Mouse (Mus musculus) kidney, embryonic 14.5 days (tissue): ENCODE data around the gene Kmo. TPM values are rescaled to one million over a fixed set of nuclear protein-coding genes. Genes with fewer than 3 reads are reported as not detected.

Experiments used
- ATAC-seq: fragments of 200-750 bp; cut with Nextera tagmentation; 2 replicates; pipeline ENCODE4 v1.8.0; 2017; ENCODE audit warnings: moderate number of reproducible peaks, mild to moderate bottlenecking, moderate TSS enrichment, moderate library complexity; ENCODE audit not compliant: low FRiP score, low TSS enrichment
- H3K27ac ChIP-seq: fragments of 300-500 bp; sonication (generic); 2 replicates; pipeline ENCODE4 v1.5.1; 2014; ENCODE audit warnings: low read depth, mild to moderate bottlenecking, low read length, moderate library complexity, mixed read lengths
- H3K27me3 ChIP-seq: fragments of 300-500 bp; sonication (generic); 2 replicates; pipeline ENCODE4 v1.6.1; 2014; ENCODE audit warnings: mild to moderate bottlenecking, low read length; ENCODE audit not compliant: control insufficient read depth, insufficient read depth
- H3K36me3 ChIP-seq: fragments of 300-500 bp; sonication (generic); 2 replicates; pipeline ENCODE4 v1.6.1; 2014; ENCODE audit warnings: low read length, mixed read lengths; ENCODE audit not compliant: control insufficient read depth, insufficient read depth
- H3K4me1 ChIP-seq: fragments of 300-500 bp; sonication (generic); 2 replicates; pipeline ENCODE4 v1.6.1; 2014; ENCODE audit warnings: low read length, mixed read lengths; ENCODE audit not compliant: control insufficient read depth, insufficient read depth
- H3K4me2 ChIP-seq: fragments of 300-500 bp; sonication (generic); replicated peaks from 2 replicates; pipeline ENCODE4 v1.6.1; 2014; ENCODE audit warnings: low read depth, mild to moderate bottlenecking, low read length
- H3K4me3 ChIP-seq: fragments of 300-500 bp; sonication (generic); 2 replicates; pipeline ENCODE4 v1.5.1; 2014; ENCODE audit warnings: mild to moderate bottlenecking, low read length
- H3K9ac ChIP-seq: fragments of 300-500 bp; sonication (generic); 2 replicates; pipeline ENCODE4 v1.6.1; 2014; ENCODE audit warnings: low read depth, mild to moderate bottlenecking, low read length, moderate library complexity
- H3K9me3 ChIP-seq: fragments of 300-500 bp; sonication (generic); 2 replicates; pipeline ENCODE4 v1.6.1; 2016; ENCODE audit warnings: low read length; ENCODE audit not compliant: control insufficient read depth
- WGBS: fragments of 180-500 bp; shearing (Covaris S2); extraction: QIAGEN DNeasy Blood & Tissue Kit; methylation state at CpG from one replicate; pipeline ENCODE4 v1.1.7; 2014; 5-methylcytosine and 5-hydroxymethylcytosine counted together
- polyA plus RNA-seq: library from polyadenylated mRNA; unstranded; fragments of >200 nt; fragmentation: Nextera tagmentation; extraction: Ambion mirVana; gene quantifications from 2 replicates; pipeline ENCODE4 v1.2.1, GENCODE M21; 2014

Gene Kmo
- polyA plus RNA-seq, 1 experiment from 2014 or later = not detected

GRCm38 (mm10) chr1:175643496-175644265 is 23.5 kb downstream of the Kmo start:
- no peak overlapping the region for H3K4me3 ChIP-seq
- H3K9ac ChIP-seq = no peak overlapping the region
- H3K4me2 ChIP-seq = no peak overlapping the region
- no peaks in the 10 kb centered on the region for H3K9me3 ChIP-seq
- H3K4me1 ChIP-seq = no peaks in the 10 kb centered on the region
- WGBS = 58% methylated on average over 5 of the region's 5 CpGs
- no peaks in the 10 kb centered on the region for H3K27me3 ChIP-seq
- no peaks in the 10 kb centered on the region for H3K36me3 ChIP-seq
- ATAC-seq = no peak
- H3K27ac ChIP-seq = no peak overlapping the region

DNA sequence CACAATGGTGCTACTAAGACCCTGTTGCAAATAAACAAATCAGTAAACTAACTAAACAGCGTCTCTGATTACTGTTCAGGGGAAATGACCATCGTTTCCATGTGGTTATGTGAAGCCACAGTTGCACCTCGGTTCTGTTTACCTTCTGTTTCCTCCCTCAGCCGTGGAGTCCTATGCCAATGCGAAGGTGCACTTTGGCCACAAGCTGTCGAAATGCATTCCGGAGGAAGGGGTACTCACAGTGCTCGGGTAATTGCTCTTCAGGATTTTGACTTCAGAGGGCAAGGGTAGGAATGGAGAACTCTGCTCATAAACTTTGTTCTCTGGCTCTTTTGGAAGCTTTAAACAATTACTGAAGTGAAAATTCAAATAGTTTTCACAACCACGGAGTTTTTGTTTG is 26.8 kb downstream of the Kmo start:
- H3K4me3 ChIP-seq = no peak overlapping the region
- no peaks in the 10 kb centered on the region for H3K36me3 ChIP-seq
- ATAC-seq = no peak
- H3K9ac ChIP-seq = no peak overlapping the region
- WGBS = 47% methylated on average over 9 of the region's 9 CpGs
- no peak overlapping the region for H3K27ac ChIP-seq
- H3K27me3 ChIP-seq = no peaks in the 10 kb centered on the region
- H3K4me2 ChIP-seq = no peak overlapping the region
- H3K9me3 ChIP-seq = no peaks in the 10 kb centered on the region
- H3K4me1 ChIP-seq = no peaks in the 10 kb centered on the region

GRCm38 (mm10) chr1:175648615-175649014 is 28.4 kb downstream of the Kmo start:
- Histone ChIP-seq H3K9me3 (no peaks in the 10 kb centered on the region), H3K4me3 (no peak overlapping the region), H3K36me3 (no peaks in the 10 kb centered on the region), H3K4me2 (no peak overlapping the region), H3K27me3 (no peaks in the 10 kb centered on the region), H3K9ac (no peak overlapping the region), H3K27ac (no peak overlapping the region), H3K4me1 (no peaks in the 10 kb centered on the region)
- ATAC-seq = no peak
- 94% methylated on average over 4 of the region's 4 CpGs for WGBS

GRCm38 (mm10) chr1:175659900-175660299 is 39.7 kb downstream of the Kmo start:
- Histone ChIP-seq H3K27ac (no peak overlapping the region), H3K9ac (no peak overlapping the region), H3K4me1 (no peaks in the 10 kb centered on the region), H3K27me3 (no peaks in the 10 kb centered on the region), H3K36me3 (no peaks in the 10 kb centered on the region), H3K4me3 (no peak overlapping the region), H3K4me2 (no peak overlapping the region), H3K9me3 (no peaks in the 10 kb centered on the region)
- ATAC-seq = no peak
- WGBS = 96% methylated on average over 4 of the region's 4 CpGs

DNA sequence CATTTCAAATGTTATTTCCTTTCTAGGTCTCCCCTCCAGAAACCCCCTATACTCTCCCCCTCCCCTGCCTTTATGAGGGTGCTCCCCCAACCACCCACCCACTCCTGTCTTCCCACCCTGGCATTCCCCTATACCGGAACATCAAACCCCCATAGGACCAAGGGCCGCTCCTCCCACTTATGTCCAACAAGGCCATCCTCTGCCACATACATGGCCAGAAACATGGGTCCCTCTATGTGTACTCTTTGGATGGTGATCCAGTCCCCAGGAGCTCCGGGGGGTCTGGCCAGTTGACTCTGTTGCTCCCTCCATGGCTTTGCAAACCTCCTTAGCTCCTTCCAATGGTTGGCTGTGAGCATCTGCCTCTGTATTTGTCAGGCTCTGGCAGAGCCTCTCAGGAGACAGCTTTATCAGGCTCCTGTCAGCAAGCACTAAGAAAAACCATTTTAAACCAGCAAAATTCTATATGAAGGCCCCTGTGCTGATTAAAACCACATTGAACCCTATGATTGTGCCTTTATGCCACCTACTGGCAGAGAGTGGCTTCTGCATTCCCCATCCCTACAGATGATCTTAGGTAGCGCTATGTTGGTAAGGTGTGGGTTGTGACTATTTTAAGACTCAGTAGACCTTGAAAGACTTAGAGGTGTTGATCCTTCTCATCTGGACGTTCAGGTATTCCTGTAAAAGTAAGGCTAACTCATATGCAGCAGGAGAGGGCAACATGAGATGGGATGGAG is 48.7 kb downstream of the Kmo start:
- WGBS = 80% methylated on average over 5 of the region's 5 CpGs
- peak; percentile 65; the same call in 1 of the 2 replicates for ATAC-seq
- no peak overlapping the region for H3K4me2 ChIP-seq
- H3K4me1 ChIP-seq = no peaks in the 10 kb centered on the region
- H3K27ac ChIP-seq = no peak overlapping the region
- H3K9me3 ChIP-seq = no peaks in the 10 kb centered on the region
- no peak overlapping the region for H3K9ac ChIP-seq
- H3K27me3 ChIP-seq = no peaks in the 10 kb centered on the region
- no peak overlapping the region for H3K4me3 ChIP-seq
- H3K36me3 ChIP-seq = no peaks in the 10 kb centered on the region

- no peak overlapping the region for H3K27ac ChIP-seq
- H3K4me3 ChIP-seq = no peak overlapping the region
- H3K36me3 ChIP-seq = no peaks in the 10 kb centered on the region
- H3K27me3 ChIP-seq = no peaks in the 10 kb centered on the region
- ATAC-seq = no peak
- H3K9ac ChIP-seq = no peak overlapping the region
- H3K4me2 ChIP-seq = no peak overlapping the region
- no peaks in the 10 kb centered on the region for H3K9me3 ChIP-seq
- 83% methylated on average over 3 of the region's 3 CpGs for WGBS
- H3K4me1 ChIP-seq = no peaks in the 10 kb centered on the region
These were observed 49.3 kb downstream of the Kmo start for GRCm38 (mm10) chr1:175669456-175669855.

DNA sequence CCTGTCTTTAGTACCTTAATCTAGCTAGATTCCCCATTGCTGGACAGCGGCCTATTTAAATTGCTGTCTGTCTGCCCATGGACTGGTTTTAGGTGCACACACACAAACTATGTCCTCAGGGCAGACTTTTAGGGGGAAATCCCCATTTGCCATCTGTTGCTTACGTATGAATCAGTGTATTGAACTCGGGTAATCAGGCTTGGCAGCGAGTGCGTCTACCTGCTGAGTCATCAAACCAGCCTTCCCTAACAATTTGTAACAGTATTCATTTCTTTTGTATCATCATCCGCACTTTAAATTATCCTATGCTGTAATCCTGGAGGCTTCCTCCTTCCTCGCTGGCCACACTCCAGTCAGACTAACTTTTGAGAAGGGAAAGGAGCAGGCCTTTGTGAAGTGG is 49.9 kb downstream of the Kmo start:
- H3K4me2 ChIP-seq = no peak overlapping the region
- WGBS = 79% methylated on average over 7 of the region's 7 CpGs
- ATAC-seq = no peak
- H3K9ac ChIP-seq = no peak overlapping the region
- H3K9me3 ChIP-seq = no peaks in the 10 kb centered on the region
- no peak overlapping the region for H3K4me3 ChIP-seq
- H3K4me1 ChIP-seq = no peaks in the 10 kb centered on the region
- H3K36me3 ChIP-seq = no peaks in the 10 kb centered on the region
- H3K27me3 ChIP-seq = no peaks in the 10 kb centered on the region
- H3K27ac ChIP-seq = no peak overlapping the region

DNA sequence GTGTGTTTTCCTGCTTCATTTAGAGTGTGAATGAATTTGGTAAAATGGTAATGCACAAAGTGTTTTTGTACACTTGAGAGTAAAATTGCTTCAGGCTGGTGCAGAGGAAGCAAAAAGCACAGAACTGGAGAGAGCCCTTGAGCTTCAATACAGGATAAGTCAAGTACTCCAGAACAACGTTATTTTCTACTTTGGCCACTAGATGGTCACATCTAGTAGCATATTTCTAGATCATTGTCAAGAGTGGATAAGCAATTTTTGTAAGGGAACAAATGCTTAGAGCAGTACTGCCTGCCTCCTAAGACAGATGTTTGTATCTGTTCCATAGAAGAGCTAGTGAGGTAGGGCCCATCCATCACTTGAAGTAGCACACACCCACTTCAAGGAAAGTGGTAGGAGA is 51.4 kb downstream of the Kmo start:
- H3K27ac ChIP-seq = no peak overlapping the region
- H3K9ac ChIP-seq = no peak overlapping the region
- ATAC-seq = no peak
- H3K4me1 ChIP-seq = no peaks in the 10 kb centered on the region
- WGBS = 16% methylated on average over 1 of the region's 1 CpGs
- no peaks in the 10 kb centered on the region for H3K9me3 ChIP-seq
- no peak overlapping the region for H3K4me2 ChIP-seq
- H3K4me3 ChIP-seq = no peak overlapping the region
- H3K27me3 ChIP-seq = no peaks in the 10 kb centered on the region
- H3K36me3 ChIP-seq = no peaks in the 10 kb centered on the region

- Histone ChIP-seq H3K9ac (no peak overlapping the region), H3K27me3 (no peaks in the 10 kb centered on the region), H3K9me3 (no peaks in the 10 kb centered on the region), H3K4me2 (no peak overlapping the region), H3K4me1 (no peaks in the 10 kb centered on the region), H3K27ac (no peak overlapping the region), H3K36me3 (no peaks in the 10 kb centered on the region), H3K4me3 (no peak overlapping the region)
- ATAC-seq = no peak
- WGBS = 82% methylated on average over 7 of the region's 7 CpGs
These were observed 53.6 kb downstream of the Kmo start for GRCm38 (mm10) chr1:175673563-175674325.
